Mouse (Mus musculus) intestine, postnatal 0 days (tissue): ENCODE results near the gene Hes7. TPM values are rescaled to one million over a fixed set of nuclear protein-coding genes. Genes with fewer than 3 reads are reported as not detected.
A peak's percentile ranks its signal among the peaks of the same experiment; 100 is the strongest.

Experiments used
- ATAC-seq: fragments of 200-750 bp; cut with Nextera tagmentation; 2 replicates; pipeline ENCODE4 v1.8.0; 2017; ENCODE audit warnings: mild to moderate bottlenecking, moderate TSS enrichment, moderate library complexity
- H3K27ac ChIP-seq: fragments of 300-500 bp; sonication (generic); 2 replicates; pipeline ENCODE4 v1.5.1; 2014; ENCODE audit warnings: mild to moderate bottlenecking, low read depth, low read length, moderate library complexity
- H3K27me3 ChIP-seq: fragments of 300-500 bp; sonication (generic); replicated peaks from 2 replicates; pipeline ENCODE4 v1.6.1; 2014; ENCODE audit warnings: low read length, mixed read lengths; ENCODE audit not compliant: control insufficient read depth, insufficient read depth
- H3K36me3 ChIP-seq: fragments of 300-500 bp; sonication (generic); 2 replicates; pipeline ENCODE4 v1.6.1; 2014; ENCODE audit warnings: mild to moderate bottlenecking, moderate library complexity; ENCODE audit not compliant: control insufficient read depth, insufficient read depth
- H3K4me1 ChIP-seq: fragments of 300-500 bp; sonication (generic); replicated peaks from 2 replicates; pipeline ENCODE4 v1.6.1; 2014; ENCODE audit warnings: antibody characterized with exemption, low read length, mixed read lengths; ENCODE audit not compliant: control insufficient read depth, insufficient read depth
- H3K4me2 ChIP-seq: fragments of 300-500 bp; sonication (generic); replicated peaks from 2 replicates; pipeline ENCODE4 v1.6.1; 2014; ENCODE audit warnings: low read depth, mild to moderate bottlenecking, moderate library complexity
- H3K4me3 ChIP-seq: fragments of 300-500 bp; sonication (generic); 2 replicates; pipeline ENCODE4 v1.5.1; 2014; ENCODE audit warnings: low read depth, low read length
- H3K9ac ChIP-seq: fragments of 300-500 bp; sonication (generic); 2 replicates; pipeline ENCODE4 v1.6.1; 2014; ENCODE audit warnings: mild to moderate bottlenecking, low read depth, low read length
- H3K9me3 ChIP-seq: fragments of 300-500 bp; sonication (generic); 2 replicates; pipeline ENCODE4 v1.6.1; 2016; ENCODE audit warnings: mixed run types; ENCODE audit not compliant: control insufficient read depth
- CTCF ChIP-seq: sonication (generic); IDR thresholded peaks from 2 replicates; pipeline ENCODE4 v1.5.1; 2016; ENCODE audit warnings: low read depth, mild to moderate bottlenecking, control low read depth, antibody characterized with exemption, moderate library complexity
- WGBS: fragments of 180-500 bp; shearing (Covaris S2); extraction: QIAGEN DNeasy Blood & Tissue Kit; methylation state at CpG from one replicate; pipeline ENCODE4 v1.1.7; 2014; 5-methylcytosine and 5-hydroxymethylcytosine counted together
- polyA plus RNA-seq: library from polyadenylated mRNA; unstranded; fragments of >200 nt; fragmentation: Nextera tagmentation; extraction: Ambion mirVana; gene quantifications from 2 replicates; pipeline ENCODE4 v1.2.1, GENCODE M21; 2015

Hes7 gene
- polyA plus RNA-seq, result 0.21 and 0.37 TPM in 2 replicates

- peak within 1 kb of the TSS; percentile 95 for H3K4me2 ChIP-seq
- H3K27me3 ChIP-seq, result no peaks in the 10 kb centered on the region
- no peaks in the 10 kb centered on the region for H3K9me3 ChIP-seq
- H3K9ac ChIP-seq, result peak within 1 kb of the TSS; percentile 37; the same call in 1 of the 2 replicates
- H3K4me3 ChIP-seq, result peak within 1 kb of the TSS; percentile 53
- 0 out of 2 replicates have a peak, but pooled peaks cover 12% of the 10 kb centered on the region for H3K4me1 ChIP-seq
- WGBS, result 10% methylated on average over 27 of the region's 27 CpGs
- no peak for TF ChIP-seq CTCF
- H3K36me3 ChIP-seq, result no peaks in the 10 kb centered on the region
- ATAC-seq, result no peak
- H3K27ac ChIP-seq, result no peak within 1 kb of the TSS
Observed at GRCm38 (mm10) chr11:69120221-69121000, at the start of gene Hes7. Gene Hes7, plus strand, starts transcription at chr11:69120404.

GRCm38 (mm10) chr11:69070590-69071222 is 49.5 kb upstream of the Hes7 start, which contains the start of gene Tmem107:
Gene Tmem107, plus strand, starts transcription at chr11:69070806.
- peaks cover 6% of the 10 kb centered on the region; the same call in 1 of the 2 replicates for H3K4me1 ChIP-seq
- H3K9me3 ChIP-seq, result no peaks in the 10 kb centered on the region
- peak within 1 kb of the TSS; percentile 49 for H3K4me3 ChIP-seq
- peak within 1 kb of the TSS; percentile 69 for H3K27ac ChIP-seq
- H3K4me2 ChIP-seq, result peak within 1 kb of the TSS; percentile 83
- no peaks in the 10 kb centered on the region for H3K27me3 ChIP-seq
- peak within 1 kb of the TSS; percentile 57 for H3K9ac ChIP-seq
- TF ChIP-seq CTCF, result 0 out of 2 replicates have a peak, but pooled peaks have one; percentile 32
- WGBS, result under 1% methylated on average over 47 of the region's 47 CpGs
- peak; percentile 61 for ATAC-seq
- H3K36me3 ChIP-seq, result no peaks in the 10 kb centered on the region

DNA sequence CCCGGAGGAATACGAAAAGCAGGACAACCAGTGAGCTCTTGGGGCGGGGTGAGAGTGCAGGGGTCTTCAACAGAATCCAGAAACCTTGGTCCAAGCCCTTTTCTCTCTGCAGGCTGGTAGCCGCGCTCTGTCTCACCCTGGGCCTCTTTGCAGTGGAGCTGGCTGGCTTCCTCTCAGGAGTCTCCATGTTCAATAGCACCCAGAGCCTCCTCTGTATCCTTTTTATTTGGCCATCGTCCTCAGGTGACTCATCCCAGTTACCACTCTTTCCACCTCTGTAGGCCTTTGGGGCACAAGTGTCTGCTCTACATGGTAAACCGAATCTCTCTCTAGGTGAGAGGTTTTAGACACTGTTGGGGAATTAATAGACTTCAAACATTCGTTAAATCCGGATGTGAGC is 48.9 kb upstream of the Hes7 start:
- no peaks in the 10 kb centered on the region for H3K36me3 ChIP-seq
- peak overlapping the region; percentile 69; the same call in 1 of the 2 replicates for H3K27ac ChIP-seq
- peak overlapping the region; percentile 49 for H3K4me3 ChIP-seq
- H3K4me1 ChIP-seq, result peaks cover 6% of the 10 kb centered on the region; the same call in 1 of the 2 replicates
- no peak for TF ChIP-seq CTCF
- H3K27me3 ChIP-seq, result no peaks in the 10 kb centered on the region
- H3K9me3 ChIP-seq, result no peaks in the 10 kb centered on the region
- no peak for ATAC-seq
- 24% methylated on average over 9 of the region's 9 CpGs for WGBS
- peak overlapping the region; percentile 83 for H3K4me2 ChIP-seq
- peak overlapping the region; percentile 57; the same call in 1 of the 2 replicates for H3K9ac ChIP-seq

GRCm38 (mm10) chr11:69072234-69072633 is 48.0 kb upstream of the Hes7 start:
- Histone ChIP-seq H3K27me3 (no peaks in the 10 kb centered on the region), H3K4me2 (peak overlapping the region; percentile 62), H3K36me3 (no peaks in the 10 kb centered on the region), H3K27ac (peak overlapping the region; percentile 1; the same call in 1 of the 2 replicates), H3K9ac (peak overlapping the region; percentile 52; the same call in 1 of the 2 replicates), H3K4me1 (peaks cover 6% of the 10 kb centered on the region; the same call in 1 of the 2 replicates), H3K4me3 (no peak overlapping the region), H3K9me3 (no peaks in the 10 kb centered on the region)
- 88% methylated on average over 11 of the region's 11 CpGs for WGBS
- no peak for TF ChIP-seq CTCF
- ATAC-seq, result no peak

GRCm38 (mm10) chr11:69072666-69073064 is 47.5 kb upstream of the Hes7 start:
- peak overlapping the region; percentile 52; the same call in 1 of the 2 replicates for H3K9ac ChIP-seq
- TF ChIP-seq CTCF, result no peak
- H3K27ac ChIP-seq, result peak overlapping the region; percentile 1; the same call in 1 of the 2 replicates
- H3K27me3 ChIP-seq, result no peaks in the 10 kb centered on the region
- H3K4me3 ChIP-seq, result peak overlapping the region; percentile 26
- no peak for ATAC-seq
- WGBS, result 16% methylated on average over 9 of the region's 9 CpGs
- peaks cover 2% of the 10 kb centered on the region; the same call in 1 of the 2 replicates for H3K4me1 ChIP-seq
- no peaks in the 10 kb centered on the region for H3K9me3 ChIP-seq
- peak overlapping the region; percentile 62 for H3K4me2 ChIP-seq
- H3K36me3 ChIP-seq, result no peaks in the 10 kb centered on the region
